Mouse (Mus musculus): Measurements from ENCODE around the gene Pex5. TPM values are rescaled to one million over a fixed set of nuclear protein-coding genes. Genes with fewer than 3 reads are reported as not detected.

Gene Pex5
- total RNA-seq, 1 experiment: 35.7 TPM

DNA sequence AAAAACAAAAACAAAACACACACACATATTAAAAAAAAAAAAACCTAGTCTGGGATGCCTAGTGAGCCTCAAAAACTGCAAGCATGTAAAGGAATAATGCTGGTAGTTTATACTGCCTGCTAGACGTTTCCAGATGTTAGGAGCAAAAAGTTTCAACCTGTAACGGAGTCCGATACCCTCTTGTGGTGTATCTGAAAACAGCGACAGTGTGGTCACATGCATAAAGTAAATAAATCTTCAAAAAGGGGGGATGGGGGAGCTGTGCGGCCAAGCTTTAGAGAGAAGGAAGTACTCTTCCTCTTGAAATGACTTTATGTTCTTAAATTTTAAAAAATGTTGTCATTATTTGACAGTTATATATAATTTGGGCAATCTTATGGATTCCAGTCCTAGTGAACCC is 34.7 kb downstream of the Pex5 start:
- H3K9me3 ChIP-seq (ENCODE audit: control insufficient read depth, insufficient read depth, low read depth, low read length): no peaks in the 10 kb centered on the region
- no peak for TF ChIP-seq MAFK (IDR thresholded peaks at IDR 0.05; ENCODE audit: insufficient read depth, low read depth, low read length)
- no peak for TF ChIP-seq ZNF384 (IDR thresholded peaks at IDR 0.05; ENCODE audit: low read depth, low read length)
- no peak for TF ChIP-seq CHD2 (IDR thresholded peaks at IDR 0.05; ENCODE audit: low read depth, low read length)
- TF ChIP-seq HCFC1 (IDR thresholded peaks at IDR 0.05; ENCODE audit: borderline replicate concordance, insufficient read depth, low read length): no peak
- peak; percentile 15 for DNase-seq (ENCODE audit: low read depth, low spot score)
- in situ Hi-C loops (cut with MboI; ENCODE audit: low sequenced_read_pairs in 2 of 2, unreplicated experiment in 2 of 2): loop anchor here in 1 of 2 experiments (5.0 kb wide), 1 partner anchor 118 kb away; no protein-coding TSS in a partner anchor
- no peak overlapping the region for H3K4me3 ChIP-seq (ENCODE audit: insufficient read depth in 1 of 2, low read depth in 1 of 2, low read length in 2 of 2, poor library complexity in 1 of 2, severe bottlenecking in 1 of 2)
- H3K4me1 ChIP-seq (ENCODE audit: control insufficient read depth in 2 of 2, insufficient read depth in 2 of 2, low read length in 2 of 2, poor library complexity in 1 of 2): no peaks in the 10 kb centered on the region
- no peaks in the 10 kb centered on the region for H3K36me3 ChIP-seq (ENCODE audit: control insufficient read depth, insufficient read depth, low read length, poor library complexity, severe bottlenecking)
- H3K9ac ChIP-seq (ENCODE audit: insufficient read depth, low read depth, low read length, poor library complexity, severe bottlenecking): no peak overlapping the region
- H3K27ac ChIP-seq (ENCODE audit: insufficient read depth, low read depth, low read length, poor library complexity, severe bottlenecking): no peak overlapping the region

- Histone ChIP-seq H3K27ac (ENCODE audit: insufficient read depth, low read depth, low read length, poor library complexity, severe bottlenecking) (no peak overlapping the region), H3K4me1 (ENCODE audit: control insufficient read depth in 2 of 2, insufficient read depth in 2 of 2, low read length in 2 of 2, poor library complexity in 1 of 2) (no peaks in the 10 kb centered on the region), H3K9me3 (ENCODE audit: control insufficient read depth, insufficient read depth, low read depth, low read length) (no peaks in the 10 kb centered on the region), H3K4me3 (ENCODE audit: insufficient read depth in 1 of 2, low read depth in 1 of 2, low read length in 2 of 2, poor library complexity in 1 of 2, severe bottlenecking in 1 of 2) (no peak overlapping the region), H3K9ac (ENCODE audit: insufficient read depth, low read depth, low read length, poor library complexity, severe bottlenecking) (no peak overlapping the region), H3K36me3 (ENCODE audit: control insufficient read depth, insufficient read depth, low read length, poor library complexity, severe bottlenecking) (no peaks in the 10 kb centered on the region)
- in situ Hi-C loops (cut with MboI; ENCODE audit: low sequenced_read_pairs in 2 of 2, unreplicated experiment in 2 of 2): loop anchor here in 1 of 2 experiments (10.0 kb wide), 1 partner anchor 115 kb away; no protein-coding TSS in a partner anchor
- DNase-seq (ENCODE audit: low read depth, low spot score): peak; percentile 54
- TF ChIP-seq ZC3H11A (IDR thresholded peaks at IDR 0.05; ENCODE audit: borderline replicate concordance, low read depth, low read length) (peak; percentile 80), MAFK (IDR thresholded peaks at IDR 0.05; ENCODE audit: insufficient read depth, low read depth, low read length) (no peak)
These were observed 35.5 kb downstream of the Pex5 start for GRCm38 (mm10) chr6:124379331-124379730.

- Histone ChIP-seq H3K4me1 (ENCODE audit: control insufficient read depth in 2 of 2, insufficient read depth in 2 of 2, low read length in 2 of 2, poor library complexity in 1 of 2) (no peaks in the 10 kb centered on the region), H3K9me3 (ENCODE audit: control insufficient read depth, insufficient read depth, low read depth, low read length) (no peaks in the 10 kb centered on the region), H3K4me3 (ENCODE audit: insufficient read depth in 1 of 2, low read depth in 1 of 2, low read length in 2 of 2, poor library complexity in 1 of 2, severe bottlenecking in 1 of 2) (no peak overlapping the region), H3K9ac (ENCODE audit: insufficient read depth, low read depth, low read length, poor library complexity, severe bottlenecking) (no peak overlapping the region), H3K27ac (ENCODE audit: insufficient read depth, low read depth, low read length, poor library complexity, severe bottlenecking) (no peak overlapping the region), H3K36me3 (ENCODE audit: control insufficient read depth, insufficient read depth, low read length, poor library complexity, severe bottlenecking) (no peaks in the 10 kb centered on the region)
- TF ChIP-seq HCFC1 (IDR thresholded peaks at IDR 0.05; ENCODE audit: borderline replicate concordance, insufficient read depth, low read length): no peak
- TF ChIP-seq MAFK (IDR thresholded peaks at IDR 0.05; ENCODE audit: insufficient read depth, low read depth, low read length): no peak
- TF ChIP-seq ZC3H11A (IDR thresholded peaks at IDR 0.05; ENCODE audit: borderline replicate concordance, low read depth, low read length): no peak
- DNase-seq (ENCODE audit: low read depth, low spot score): no peak
- in situ Hi-C loops (cut with MboI; ENCODE audit: low sequenced_read_pairs in 2 of 2, unreplicated experiment in 2 of 2): loop anchor here in 1 of 2 experiments (10.0 kb wide), 1 partner anchor 113 kb away; no protein-coding TSS in a partner anchor
These were observed 37.2 kb downstream of the Pex5 start for GRCm38 (mm10) chr6:124377494-124378255.

- H3K4me1 ChIP-seq (ENCODE audit: control insufficient read depth in 2 of 2, insufficient read depth in 2 of 2, low read length in 2 of 2, poor library complexity in 1 of 2): no peaks in the 10 kb centered on the region
- H3K9me3 ChIP-seq (ENCODE audit: control insufficient read depth, insufficient read depth, low read depth, low read length): no peaks in the 10 kb centered on the region
- no peaks in the 10 kb centered on the region for H3K36me3 ChIP-seq (ENCODE audit: control insufficient read depth, insufficient read depth, low read length, poor library complexity, severe bottlenecking)
- DNase-seq (ENCODE audit: low read depth, low spot score): no peak
- no peak overlapping the region for H3K27ac ChIP-seq (ENCODE audit: insufficient read depth, low read depth, low read length, poor library complexity, severe bottlenecking)
- no peak for TF ChIP-seq CHD2 (IDR thresholded peaks at IDR 0.05; ENCODE audit: low read depth, low read length)
- no peak for TF ChIP-seq MAFK (IDR thresholded peaks at IDR 0.05; ENCODE audit: insufficient read depth, low read depth, low read length)
- TF ChIP-seq HCFC1 (IDR thresholded peaks at IDR 0.05; ENCODE audit: borderline replicate concordance, insufficient read depth, low read length): no peak
- TF ChIP-seq ZC3H11A (IDR thresholded peaks at IDR 0.05; ENCODE audit: borderline replicate concordance, low read depth, low read length): no peak
- TF ChIP-seq ZNF384 (IDR thresholded peaks at IDR 0.05; ENCODE audit: low read depth, low read length): no peak
- in situ Hi-C loops (cut with MboI; ENCODE audit: low sequenced_read_pairs in 2 of 2, unreplicated experiment in 2 of 2): loop anchor here in 1 of 2 experiments (10.0 kb wide), 1 partner anchor 112 kb away; no protein-coding TSS in a partner anchor
- no peak overlapping the region for H3K9ac ChIP-seq (ENCODE audit: insufficient read depth, low read depth, low read length, poor library complexity, severe bottlenecking)
- no peak overlapping the region for H3K4me3 ChIP-seq (ENCODE audit: insufficient read depth in 1 of 2, low read depth in 1 of 2, low read length in 2 of 2, poor library complexity in 1 of 2, severe bottlenecking in 1 of 2)
These were observed 38.6 kb downstream of the Pex5 start for GRCm38 (mm10) chr6:124376311-124376710.

Data from ES-E14 (cell line).